Mouse (Mus musculus) neural tube, embryonic 10.5 days (tissue): Measurements from ENCODE around the gene Zfp3.

ENCODE experiments used
- DNase-seq: peaks from one replicate; pipeline ENCODE4 v3.0.0-alpha.2; 2017; ENCODE audit warnings: low spot score; ENCODE audit errors: extremely low spot score

The Zfp3 gene

GRCm38 (mm10) chr11:70806697-70807096, 42.7 kb downstream of the Zfp3 start:
- DNase-seq = no peak

- DNase-seq = no peak
Observed at GRCm38 (mm10) chr11:70807630-70808029, 43.6 kb downstream of the Zfp3 start.

- no peak for DNase-seq
Observed at GRCm38 (mm10) chr11:70808101-70808500, 44.1 kb downstream of the Zfp3 start.

- DNase-seq = no peak
Observed at GRCm38 (mm10) chr11:70809011-70809410, 45.0 kb downstream of the Zfp3 start.

GRCm38 (mm10) chr11:70811041-70811440, 47.0 kb downstream of the Zfp3 start:
- no peak for DNase-seq

- no peak for DNase-seq
Observed at GRCm38 (mm10) chr11:70811471-70812240, 47.6 kb downstream of the Zfp3 start.

GRCm38 (mm10) chr11:70812365-70812764, 48.4 kb downstream of the Zfp3 start, which contains the start of gene Scimp:
TSS of gene Scimp (minus strand) at chr11:70812586.
- DNase-seq = no peak

GRCm38 (mm10) chr11:70815071-70815470, 51.1 kb downstream of the Zfp3 start:
- no peak for DNase-seq

GRCm38 (mm10) chr11:70815498-70816078, 51.6 kb downstream of the Zfp3 start:
- DNase-seq = peak; percentile 59

GRCm38 (mm10) chr11:70816770-70817169, 52.8 kb downstream of the Zfp3 start:
- no peak for DNase-seq

- no peak for DNase-seq
Observed at GRCm38 (mm10) chr11:70820120-70820519, 56.1 kb downstream of the Zfp3 start.

GRCm38 (mm10) chr11:70821728-70822591, 58.0 kb downstream of the Zfp3 start:
- DNase-seq = peak; percentile 16
